Mouse (Mus musculus) ES-E14 (cell line): ENCODE measurements at regions not wholly inside any gene's neighbourhood (a gene's known extent, or its start where the extent isn't known, plus 50 kb on each side); places are given as distances from the start of the nearest gene placed in this dataset.

ENCODE experiments used
- CHD2 ChIP-seq: IDR thresholded peaks from 2 replicates; pipeline ENCODE4 v1.6.1; 2014; ENCODE audit warnings: mild to moderate bottlenecking, low read depth, low read length, inconsistent platforms
- HCFC1 ChIP-seq: IDR thresholded peaks from 2 replicates; pipeline ENCODE4 v1.6.1; 2012; ENCODE audit warnings: low read length, inconsistent platforms, borderline replicate concordance; ENCODE audit not compliant: insufficient read depth
- MAFK ChIP-seq: IDR thresholded peaks from 2 replicates; pipeline ENCODE4 v1.6.1; 2014; ENCODE audit warnings: mild to moderate bottlenecking, low read depth, low read length, inconsistent platforms; ENCODE audit not compliant: insufficient read depth

- TF ChIP-seq CHD2, result no peak
- TF ChIP-seq MAFK, result no peak
- no peak for TF ChIP-seq HCFC1
Measured at GRCm38 (mm10) chr5:75401734-75402133, 173.0 kb upstream of the Kit start.
